Mouse (Mus musculus): ENCODE measurements around the gene Otub2. TPM values are rescaled to one million over a fixed set of nuclear protein-coding genes. Genes with fewer than 3 reads are reported as not detected.
A peak's percentile ranks its signal among the peaks of the same experiment; 100 is the strongest.

Otub2 gene
- 10 to 100 TPM; 49.7 to 53.9 TPM for total RNA-seq (2021)

DNA sequence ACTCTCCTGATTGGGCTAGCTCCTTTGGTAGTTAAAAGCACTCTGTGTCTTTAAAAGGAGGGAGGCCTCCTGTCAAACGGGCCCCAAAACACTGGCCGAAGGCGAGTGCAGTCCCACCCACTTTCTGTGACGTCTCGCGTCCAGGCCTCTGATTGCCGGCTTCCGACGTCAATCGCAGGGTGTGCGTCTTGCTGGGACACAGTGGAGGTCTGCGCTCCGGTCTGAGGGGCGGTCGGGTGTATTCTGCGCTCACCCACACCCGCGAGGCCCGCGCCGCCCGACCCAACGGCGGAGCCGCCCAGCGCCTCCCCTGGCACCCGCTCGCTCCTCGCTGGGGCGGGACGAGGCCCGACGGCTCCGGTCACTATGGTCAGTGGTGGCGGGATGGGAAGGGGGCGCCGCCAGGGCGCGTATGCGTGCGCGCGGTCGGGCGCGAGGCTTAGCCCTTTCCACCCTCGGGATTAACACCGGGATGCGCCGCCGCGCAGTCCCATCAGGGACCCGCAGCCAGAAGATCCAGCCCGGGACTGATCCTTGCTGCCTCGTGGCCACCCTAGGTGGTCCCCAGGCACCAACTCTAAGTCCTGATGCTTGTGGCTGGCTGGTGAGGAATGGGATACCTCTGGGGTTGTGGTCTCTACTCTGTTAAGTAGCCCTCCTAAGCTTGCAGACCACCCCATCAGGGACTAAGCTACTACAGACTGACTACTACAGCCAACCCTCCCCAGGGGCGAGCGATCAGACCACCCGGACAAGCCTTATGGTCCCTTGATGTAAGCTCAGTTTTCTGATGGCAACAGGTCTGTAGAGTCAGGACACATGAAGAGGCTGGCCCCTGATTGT, at the start of gene Otub2:
Otub2 (plus strand) TSS at position 178 of the 843 bp plus-strand sequence.
- DNase-seq, result peak; percentile 98

DNA sequence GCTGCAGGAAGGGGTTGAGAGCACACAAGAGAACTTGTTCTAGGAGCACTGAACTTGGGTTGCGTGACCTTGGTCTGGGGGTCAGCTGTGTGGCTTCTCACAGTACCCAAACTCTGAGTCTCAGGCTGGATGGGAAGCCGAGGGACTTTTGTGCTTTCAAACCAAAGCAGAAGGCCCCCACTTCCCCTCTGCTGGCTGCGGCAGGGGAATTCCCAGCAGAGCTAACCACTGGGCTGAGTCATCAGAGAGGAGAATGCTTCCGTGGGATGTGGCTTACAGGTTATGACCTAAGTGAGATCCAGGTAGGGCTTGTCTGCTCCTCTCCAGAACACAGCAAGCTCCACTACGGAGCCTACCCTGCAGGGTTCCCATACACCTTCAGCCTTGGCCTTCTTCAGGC, 47.3 kb upstream of the Otub2 start:
- no peak for DNase-seq

DNA sequence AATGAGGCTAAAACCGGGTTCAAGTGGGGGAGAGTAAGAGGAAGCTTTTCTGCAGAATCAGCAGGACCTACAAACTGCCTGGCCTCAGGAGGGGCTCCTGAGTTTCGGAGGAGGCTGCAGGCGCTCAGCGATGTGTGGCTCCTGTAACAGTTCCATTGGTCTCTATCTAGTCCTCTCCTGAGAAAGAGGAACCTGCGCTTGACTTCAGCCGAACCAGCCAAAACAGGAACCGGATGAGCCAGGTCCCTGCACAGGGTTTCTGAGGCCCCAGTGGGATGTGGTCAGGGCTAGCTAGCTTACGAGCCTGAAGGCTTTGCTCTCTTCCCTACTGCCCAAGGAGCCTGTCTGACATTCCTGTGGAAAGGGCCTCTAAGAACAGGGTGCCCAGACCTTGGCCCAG, 45.0 kb upstream of the Otub2 start:
- no peak for DNase-seq

DNA sequence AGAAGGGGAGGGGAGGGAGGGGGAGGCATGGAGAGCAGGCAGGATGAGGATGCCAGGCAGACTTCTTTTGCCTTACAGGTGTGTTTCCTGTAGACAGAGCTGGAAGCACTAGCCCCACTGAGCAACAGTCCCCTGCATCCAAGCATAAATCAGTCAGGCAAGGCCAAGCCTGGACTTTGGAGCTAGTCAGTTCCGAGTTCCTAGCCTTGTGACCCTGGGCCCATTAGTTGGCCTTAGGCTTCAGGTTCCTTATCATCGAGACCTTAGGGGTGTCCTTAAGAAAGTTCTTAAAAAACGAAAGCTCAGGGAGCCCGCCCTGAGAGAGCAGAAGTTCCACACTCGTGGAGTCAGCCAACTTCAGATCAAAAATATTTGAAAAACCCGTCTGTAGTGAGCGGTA, 43.5 kb upstream of the Otub2 start:
- no peak for DNase-seq

DNA sequence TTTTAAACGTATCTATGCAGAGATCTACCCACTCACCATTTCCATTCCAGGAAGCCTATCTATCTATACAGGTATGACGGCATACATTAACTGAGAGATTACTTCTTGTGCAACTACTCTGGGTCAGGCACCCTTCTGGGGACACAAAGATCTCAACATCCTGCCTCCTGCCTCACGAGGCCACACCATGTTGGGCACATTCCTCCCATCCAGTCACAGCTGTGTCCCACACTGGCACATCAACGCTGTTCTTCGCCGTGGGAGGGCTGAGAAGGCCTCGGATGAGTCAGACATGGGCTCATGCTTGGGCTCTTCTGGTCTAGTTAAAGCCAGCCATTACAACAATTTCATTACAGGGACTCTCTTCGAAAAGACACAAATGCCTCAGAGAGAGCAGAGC, 41.5 kb upstream of the Otub2 start:
- no peak for DNase-seq

DNA sequence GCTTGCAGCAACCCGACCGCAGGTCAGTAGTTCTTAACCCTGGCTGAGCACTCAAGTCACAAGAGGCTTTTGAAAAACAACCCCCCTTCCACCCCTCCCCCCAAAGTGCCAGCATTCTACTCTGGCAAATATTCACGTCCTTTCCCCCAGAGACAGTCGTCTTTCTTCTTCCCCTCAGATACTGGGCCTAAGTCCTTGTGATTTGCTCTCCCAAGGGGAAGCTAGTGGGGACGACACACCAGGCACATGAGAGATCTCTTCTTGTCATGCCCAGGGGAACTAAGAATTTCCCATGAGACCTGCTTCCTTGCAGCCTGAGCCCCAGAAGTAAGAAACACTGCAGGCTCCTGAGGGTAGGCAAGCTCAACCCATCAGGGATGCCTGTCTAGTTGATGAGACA, 41.1 kb upstream of the Otub2 start:
- DNase-seq, result no peak

DNA sequence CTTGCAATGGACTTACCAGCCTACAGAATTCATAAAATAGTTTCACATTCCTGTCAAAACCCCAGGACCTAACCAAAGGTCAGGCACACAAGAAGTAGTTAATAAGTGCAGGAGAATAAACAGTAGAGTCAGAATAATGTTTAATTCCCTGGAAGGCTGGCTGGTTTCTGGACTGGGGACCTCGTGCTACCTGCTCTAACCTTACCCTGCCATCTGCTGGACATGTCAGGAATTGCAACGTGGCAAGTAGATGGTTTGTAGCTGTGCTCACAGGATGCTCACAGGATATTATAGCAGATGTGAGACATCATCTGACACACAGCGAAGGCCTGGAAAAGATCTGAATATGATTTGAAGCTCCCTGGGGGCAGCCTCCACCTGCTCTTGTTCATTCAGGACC, 40.0 kb upstream of the Otub2 start:
- peak; percentile 74 to 75 for DNase-seq

DNA sequence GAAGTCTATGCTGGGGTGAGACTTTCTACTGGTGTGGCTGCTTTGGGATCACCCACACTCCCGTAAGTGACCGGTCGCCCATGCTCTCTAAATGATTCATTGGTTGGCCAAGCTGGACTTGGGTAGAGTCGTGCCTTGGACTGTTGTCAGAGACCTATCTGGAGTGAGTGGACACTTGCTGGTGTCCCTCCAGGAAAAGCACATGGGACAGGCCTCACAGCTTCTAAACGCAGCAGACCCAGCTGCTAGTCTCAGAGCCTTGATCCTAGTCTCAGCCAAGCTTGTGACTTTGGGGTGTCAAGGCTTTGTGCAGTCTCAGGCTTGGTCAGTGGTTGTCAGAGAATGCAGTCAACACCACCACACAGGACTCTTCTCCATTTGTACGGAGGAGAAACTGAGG, 35.7 kb upstream of the Otub2 start:
- no peak for DNase-seq

DNA sequence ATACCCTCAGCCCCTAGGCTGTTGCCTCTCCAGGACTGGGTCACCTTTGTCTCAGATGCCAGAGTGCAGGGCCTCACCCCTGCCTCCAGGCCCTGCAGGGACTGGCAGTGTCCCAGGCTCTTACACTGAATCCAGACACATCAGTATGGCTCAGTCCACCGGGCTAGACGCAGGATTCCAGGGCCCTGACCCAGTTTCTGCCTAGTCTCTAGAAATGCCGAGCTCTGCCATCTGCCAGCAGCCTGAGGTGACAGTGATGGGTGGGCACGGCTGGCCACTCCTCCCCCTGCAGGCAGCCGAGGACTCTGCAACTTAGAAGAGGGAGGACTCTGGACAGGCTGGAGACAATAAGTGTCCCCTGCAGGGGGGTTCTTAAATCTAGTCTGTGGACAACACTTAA, 34.9 kb upstream of the Otub2 start:
- DNase-seq, result no peak

DNA sequence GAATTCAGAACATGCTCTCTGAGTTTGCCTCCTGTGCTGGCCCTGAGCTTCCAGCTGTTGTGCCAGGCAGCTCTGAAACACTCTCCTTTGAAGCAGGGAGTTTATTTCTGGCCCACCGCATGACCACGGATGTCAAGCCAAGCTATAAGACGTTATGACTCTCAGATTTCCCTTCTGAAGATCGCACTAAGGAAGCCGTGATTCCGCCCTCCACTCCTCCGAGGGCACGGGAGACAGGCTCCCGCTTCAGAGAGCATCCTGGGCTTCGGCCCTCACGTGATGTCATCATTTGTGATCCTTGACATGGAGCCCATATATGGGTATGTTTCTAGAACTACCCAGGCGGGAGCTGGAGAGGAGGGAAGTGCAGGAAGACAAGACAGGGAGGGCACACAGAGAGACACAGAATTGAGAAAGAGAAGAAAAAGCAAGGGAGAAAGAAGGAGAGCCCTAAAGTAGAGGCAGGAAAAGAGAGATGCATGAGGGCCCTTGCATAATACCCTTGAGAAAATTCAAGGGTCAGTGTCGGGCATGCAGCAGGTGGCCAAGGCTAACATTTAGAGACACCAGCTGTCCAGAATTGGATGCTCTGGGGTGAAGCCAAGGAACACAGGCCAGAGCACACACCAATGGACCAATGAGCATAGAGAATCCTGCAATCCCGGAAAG, 32.6 kb upstream of the Otub2 start, which contains the start of gene Asb2:
Asb2 (minus strand) TSS at position 256 of the 669 bp plus-strand sequence.
- DNase-seq, result no peak

DNA sequence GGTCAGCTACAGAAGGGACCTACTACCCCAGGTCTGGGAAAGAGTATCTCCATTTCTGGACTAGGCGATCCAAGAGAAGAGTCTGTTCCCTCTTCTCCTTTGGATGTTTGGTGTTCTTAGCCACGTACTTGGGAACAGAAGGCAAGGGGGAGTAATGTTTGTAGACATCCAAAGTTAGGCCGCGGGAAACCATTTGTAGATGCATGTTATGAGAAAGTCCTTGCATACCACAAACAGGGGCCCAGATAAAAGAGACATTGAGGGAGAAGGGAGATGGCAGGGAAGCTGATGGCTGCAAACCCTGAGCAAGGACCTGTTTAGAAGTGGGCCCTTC, 32.1 kb upstream of the Otub2 start:
- DNase-seq, result no peak

DNA sequence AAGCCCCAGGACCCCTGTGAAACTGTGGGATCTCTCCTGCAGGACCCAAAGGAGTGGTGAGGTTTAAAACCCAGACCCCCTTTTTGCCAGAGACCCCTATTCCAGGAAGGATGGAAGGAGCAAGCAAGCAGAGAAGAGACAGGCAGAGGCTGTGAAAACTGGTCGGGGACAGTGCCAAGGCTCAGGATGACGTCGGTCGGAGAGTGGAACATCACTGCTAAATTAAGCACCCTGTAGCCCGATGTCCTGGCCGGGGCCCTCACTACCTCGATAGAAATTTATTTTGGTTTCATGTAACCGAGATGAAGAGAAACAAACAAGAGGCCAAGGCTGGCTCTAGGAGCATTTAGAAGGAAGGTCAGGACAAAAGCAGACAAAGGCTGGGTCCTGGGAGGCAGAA, 30.3 kb upstream of the Otub2 start:
- no peak for DNase-seq

DNA sequence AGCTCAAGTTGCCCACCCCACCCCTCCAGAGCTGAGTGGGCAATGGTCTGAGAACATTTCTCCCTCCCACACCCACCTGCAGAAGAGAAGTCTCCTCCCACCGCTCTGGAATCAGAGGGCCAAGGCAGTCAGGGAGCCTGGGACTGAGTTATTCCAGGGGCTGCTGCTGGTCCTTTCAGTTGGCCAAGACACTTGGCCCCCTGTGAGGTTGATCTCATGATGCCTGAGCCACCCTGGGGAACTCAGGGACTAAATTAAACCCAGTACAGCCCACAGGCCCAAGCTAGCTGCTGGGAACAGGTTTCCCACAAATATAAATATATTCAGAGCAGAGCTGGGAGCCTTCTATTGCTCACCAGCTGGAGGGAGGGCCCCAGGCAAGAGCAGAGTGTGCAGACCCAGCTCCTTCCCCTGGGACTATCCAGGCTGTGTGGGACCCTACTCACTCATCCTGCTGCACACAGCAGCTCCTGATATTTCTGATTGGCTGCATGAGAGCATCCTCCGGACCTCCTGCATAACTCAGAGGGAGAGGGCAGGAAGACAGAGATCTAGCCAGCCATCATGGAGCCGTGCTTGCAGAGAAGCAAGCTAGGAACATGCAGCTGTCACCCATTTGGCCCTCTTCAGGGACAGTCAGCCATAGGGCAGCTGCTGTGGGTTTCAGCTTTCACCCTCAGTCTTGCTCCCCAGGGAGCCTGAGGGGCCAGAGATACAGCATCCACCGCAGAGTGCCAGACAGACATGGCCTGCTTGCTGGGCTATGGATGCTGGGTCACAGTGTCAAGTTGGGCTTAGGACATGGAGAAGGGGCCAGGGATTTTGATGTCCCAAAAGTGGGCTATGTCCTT, 29.3 kb upstream of the Otub2 start:
- DNase-seq, result no peak

DNA sequence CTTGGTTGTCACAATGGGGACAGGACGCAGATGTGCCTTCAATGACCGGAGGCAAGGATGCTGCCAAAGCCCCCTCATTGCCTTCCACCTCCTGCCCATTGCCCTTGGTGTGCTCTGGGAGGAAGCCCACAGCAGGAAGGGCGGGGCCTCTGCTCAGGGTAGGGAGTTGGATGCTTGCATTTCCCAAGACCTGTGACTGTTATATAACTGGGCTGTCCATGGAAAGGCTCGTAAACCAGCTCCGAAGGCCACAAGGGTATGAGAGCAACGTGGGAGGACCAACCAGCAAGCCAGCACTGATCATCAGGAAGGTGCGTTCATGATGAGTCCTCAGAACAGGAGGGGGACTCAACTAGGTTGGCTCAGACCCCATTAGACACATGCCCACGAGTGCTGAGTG, 27.7 kb upstream of the Otub2 start:
- DNase-seq, result no peak

DNA sequence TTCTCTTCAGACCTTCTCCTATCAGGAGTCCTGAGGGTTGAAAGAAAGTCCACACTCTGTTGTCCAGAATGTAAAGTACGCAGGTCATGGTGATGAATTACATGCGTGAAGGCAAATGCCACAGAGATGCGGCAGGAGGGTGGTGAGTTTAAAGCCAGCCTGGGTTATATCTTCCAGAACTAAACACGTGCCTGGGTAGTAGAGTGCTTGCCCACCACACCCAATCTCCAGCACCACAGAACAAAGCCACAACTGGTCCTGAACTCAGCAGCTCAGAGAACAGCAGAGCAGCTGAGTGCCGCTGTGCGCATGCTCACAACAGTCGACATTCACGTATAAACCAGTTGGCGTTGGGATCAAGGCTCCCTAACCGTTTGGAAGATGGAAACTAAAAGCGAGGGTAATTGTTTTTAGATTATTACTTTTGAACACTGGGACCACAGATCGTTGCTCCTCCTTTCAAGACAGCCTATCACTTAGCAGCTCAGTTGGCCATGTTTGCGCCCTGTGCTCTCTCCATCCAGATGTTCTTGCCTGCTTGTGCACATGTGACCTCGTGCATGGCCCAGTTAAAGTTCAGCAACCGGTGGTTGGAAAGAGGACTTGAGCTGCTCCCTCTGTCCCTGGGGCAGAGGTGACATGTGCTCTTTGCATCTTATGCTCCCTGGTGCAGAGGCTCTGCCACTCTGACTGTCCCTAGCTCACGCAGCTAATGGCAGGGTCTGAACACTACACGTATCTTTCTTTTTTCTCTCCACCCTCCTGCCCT, 26.8 kb upstream of the Otub2 start:
- no peak for DNase-seq

DNA sequence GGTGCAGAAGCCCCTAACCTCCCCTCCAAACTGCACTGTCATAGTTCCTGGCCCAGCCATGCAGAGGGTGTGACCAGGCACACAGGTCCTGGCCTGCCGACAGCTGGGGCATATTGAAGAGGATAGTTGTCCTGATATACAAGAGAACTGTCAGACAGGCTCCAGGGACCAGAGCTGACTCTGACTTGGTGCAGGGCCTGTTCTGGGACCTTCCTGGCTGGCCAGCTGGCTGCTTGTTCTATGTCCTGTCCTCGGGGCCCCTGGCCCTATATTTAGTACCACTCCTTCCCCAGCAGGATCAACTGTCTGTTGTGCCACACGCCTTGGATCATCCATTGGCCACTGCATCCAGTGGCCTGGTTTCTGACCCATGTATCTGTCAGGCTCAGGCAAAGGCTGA, 26.1 kb upstream of the Otub2 start:
- DNase-seq, result no peak

DNA sequence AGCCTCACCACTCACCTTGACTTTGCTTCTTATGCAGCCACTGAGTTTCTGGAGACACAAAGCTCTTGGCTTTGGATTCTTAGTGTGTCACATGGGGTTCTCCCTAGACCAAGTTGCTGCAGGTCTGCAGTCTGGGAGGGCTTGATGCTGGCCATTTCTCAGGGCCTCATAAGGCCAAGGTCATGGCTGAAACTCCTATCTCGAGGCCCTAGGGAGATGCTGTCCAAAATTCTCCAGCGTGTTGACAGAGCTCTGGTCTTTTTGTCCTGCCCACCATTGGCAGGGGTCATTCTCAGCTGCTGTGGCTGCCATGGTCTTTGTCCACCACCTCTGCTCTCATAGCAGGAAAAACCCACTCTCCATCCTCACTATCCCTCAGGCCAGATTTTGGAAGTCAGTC, 21.3 kb upstream of the Otub2 start:
- no peak for DNase-seq

DNA sequence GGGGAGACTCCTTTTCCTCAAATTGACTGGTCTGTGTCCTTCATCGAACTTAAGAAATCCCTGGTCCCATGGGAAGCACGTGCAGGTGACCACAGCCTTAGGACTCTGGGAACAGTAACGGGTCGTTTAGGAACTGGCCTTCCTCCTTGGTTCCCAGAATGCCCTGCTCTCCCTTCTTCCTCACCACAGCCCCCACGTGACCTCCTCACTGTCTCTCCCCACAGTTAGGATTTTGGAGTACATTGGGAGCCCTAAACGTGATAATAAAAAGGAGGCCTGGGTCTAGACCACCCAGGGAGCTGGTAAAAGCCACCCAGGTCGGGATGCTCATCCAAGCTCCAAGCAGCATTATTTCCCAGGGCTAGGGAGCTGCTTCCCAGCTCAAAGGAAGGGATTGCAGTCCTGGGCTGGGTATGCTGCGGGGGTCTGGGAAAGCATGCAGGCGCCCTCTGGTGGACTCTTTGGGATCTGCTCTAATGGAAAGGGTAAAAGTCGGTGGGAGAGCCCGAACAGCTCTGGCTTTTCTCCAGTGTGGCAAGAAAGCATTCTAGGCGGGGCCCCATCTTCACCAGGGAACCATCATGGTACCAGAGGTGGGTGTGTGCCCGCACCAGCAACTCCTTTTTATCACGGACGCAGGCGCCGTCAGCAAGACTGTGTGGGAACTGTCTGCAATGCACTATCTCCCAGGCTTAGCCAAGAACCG, 20.7 kb upstream of the Otub2 start:
- DNase-seq, result peak; percentile 66 to 76

DNA sequence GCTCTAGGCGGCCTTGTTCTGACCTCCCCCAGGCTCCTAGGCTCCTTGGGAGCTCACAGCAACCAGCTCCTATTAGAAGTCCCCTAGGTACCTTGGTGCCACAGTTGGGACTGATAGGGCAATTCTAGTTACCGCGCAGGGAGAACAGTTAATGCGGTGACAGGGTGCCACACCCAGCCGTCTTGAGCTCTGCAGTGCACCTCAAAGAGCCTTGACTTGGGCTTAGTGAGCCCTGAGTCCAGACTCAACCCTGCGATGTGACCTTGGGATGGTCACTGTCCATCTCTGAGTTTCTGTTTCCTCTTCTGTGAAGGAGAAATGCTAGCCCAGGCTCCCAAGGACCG, 20.2 kb upstream of the Otub2 start:
- no peak for DNase-seq

DNA sequence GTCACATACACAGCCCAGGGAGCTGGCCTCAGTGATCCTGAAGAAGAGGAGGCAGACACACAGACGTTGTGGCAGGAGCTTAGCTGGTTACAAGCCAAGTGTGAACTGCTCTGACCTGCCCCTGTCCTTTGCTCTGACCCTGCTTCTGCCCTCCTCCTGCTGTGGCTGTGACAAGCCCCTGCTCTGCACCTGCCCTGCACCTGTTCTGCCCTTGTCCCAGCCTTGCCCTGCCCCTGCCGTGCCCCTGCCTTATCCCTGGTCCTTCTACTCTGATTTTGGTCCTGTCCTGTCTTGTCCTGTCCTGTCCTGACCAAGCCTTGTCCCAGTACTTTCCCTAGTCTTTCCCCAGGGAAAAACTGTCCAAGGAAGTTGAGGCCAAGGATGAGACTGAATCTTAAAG, 19.7 kb upstream of the Otub2 start:
- no peak for DNase-seq

DNA sequence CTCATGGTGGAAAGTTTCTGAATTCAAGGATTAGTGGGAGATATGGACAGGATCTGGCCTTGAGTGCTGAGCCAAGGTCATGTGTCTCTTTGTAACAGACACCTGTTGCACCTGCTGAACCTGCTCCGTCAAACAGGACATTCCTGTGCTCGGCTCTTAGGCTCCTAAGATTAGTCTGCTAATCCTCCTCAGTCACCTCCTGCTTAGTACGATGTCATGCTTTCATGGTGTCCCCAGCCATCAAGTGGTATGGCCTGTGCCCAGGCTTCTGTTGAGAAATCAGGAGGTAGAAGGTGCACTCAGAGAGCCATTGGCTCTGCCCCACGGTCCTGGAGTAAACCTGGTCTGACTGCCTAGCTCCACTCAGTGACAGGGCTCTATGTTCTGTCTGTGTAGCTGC, 17.6 kb upstream of the Otub2 start:
- no peak for DNase-seq

DNA sequence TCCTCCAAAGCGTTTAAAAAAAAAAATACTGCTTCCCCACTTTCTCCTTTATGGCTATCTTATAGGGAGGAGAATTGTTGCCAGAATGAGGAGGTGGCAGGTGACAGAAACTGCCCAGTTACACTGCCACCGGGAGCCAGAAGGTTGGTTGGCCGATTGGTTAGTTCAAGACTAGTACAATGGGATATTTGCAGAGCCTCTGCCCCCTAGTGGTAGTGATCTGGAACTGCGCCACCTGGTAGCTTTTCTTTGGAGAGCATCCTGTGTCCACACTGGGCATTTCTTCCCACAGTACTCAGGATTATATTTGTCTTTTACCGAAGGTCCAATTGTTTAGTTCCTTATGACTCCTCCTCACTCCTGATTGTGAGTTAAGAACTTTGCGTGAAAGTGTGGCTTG, 16.8 kb upstream of the Otub2 start:
- DNase-seq, result no peak
